Mouse (Mus musculus) midbrain, postnatal 0 days (tissue): Measurements from ENCODE around the gene Nop2. TPM values are rescaled to one million over a fixed set of nuclear protein-coding genes. Genes with fewer than 3 reads are reported as not detected.
A peak's percentile ranks its signal among the peaks of the same experiment; 100 is the strongest.

Experiments used
- ATAC-seq: fragments of 200-750 bp; cut with Nextera tagmentation; 2 replicates; pipeline ENCODE4 v1.8.0; 2017; ENCODE audit warnings: moderate number of reproducible peaks, mild to moderate bottlenecking, moderate TSS enrichment, moderate library complexity; ENCODE audit not compliant: low FRiP score
- DNase-seq: peaks from one replicate; pipeline ENCODE4 v3.0.0-alpha.2; 2015; ENCODE audit warnings: low spot score
- H3K27ac ChIP-seq: fragments of 300-500 bp; sonication (generic); 2 replicates; pipeline ENCODE4 v1.5.1; 2014; ENCODE audit warnings: low read depth, mild to moderate bottlenecking, low read length, mixed read lengths
- H3K27me3 ChIP-seq: fragments of 300-500 bp; sonication (generic); 2 replicates; pipeline ENCODE4 v1.6.1; 2014; ENCODE audit warnings: low read length, control low read depth, mixed read lengths; ENCODE audit not compliant: insufficient read depth
- H3K36me3 ChIP-seq: fragments of 300-500 bp; sonication (generic); 2 replicates; pipeline ENCODE4 v1.6.1; 2014; ENCODE audit warnings: low read length, control low read depth, mixed read lengths; ENCODE audit not compliant: insufficient read depth
- H3K4me1 ChIP-seq: fragments of 300-500 bp; sonication (generic); 2 replicates; pipeline ENCODE4 v1.6.1; 2014; ENCODE audit warnings: mild to moderate bottlenecking, control low read depth, antibody characterized with exemption, low read length, mixed read lengths; ENCODE audit not compliant: insufficient read depth
- H3K4me2 ChIP-seq: fragments of 300-500 bp; sonication (generic); 2 replicates; pipeline ENCODE4 v1.6.1; 2014; ENCODE audit warnings: low read depth, mild to moderate bottlenecking, low read length, mixed read lengths; ENCODE audit not compliant: poor library complexity, severe bottlenecking
- H3K4me3 ChIP-seq: fragments of 300-500 bp; sonication (generic); 2 replicates; pipeline ENCODE4 v1.5.1; 2014; ENCODE audit warnings: low read depth, mild to moderate bottlenecking, low read length, moderate library complexity
- H3K9ac ChIP-seq: fragments of 300-500 bp; sonication (generic); replicated peaks from 2 replicates; pipeline ENCODE4 v1.6.1; 2014; ENCODE audit warnings: mild to moderate bottlenecking, low read length, moderate library complexity, mixed read lengths; ENCODE audit not compliant: poor library complexity, severe bottlenecking
- H3K9me3 ChIP-seq: fragments of 300-500 bp; sonication (generic); 2 replicates; pipeline ENCODE4 v1.6.1; 2016; ENCODE audit warnings: low read length, control low read depth
- CTCF ChIP-seq: IDR thresholded peaks from 2 replicates; pipeline ENCODE4 v1.5.1; 2016; ENCODE audit warnings: antibody characterized with exemption, mild to moderate bottlenecking
- WGBS: fragments of 180-500 bp; shearing (Covaris S2); extraction: QIAGEN DNeasy Blood & Tissue Kit; methylation state at CpG from one replicate; pipeline ENCODE4 v1.1.7; 2014; 5-methylcytosine and 5-hydroxymethylcytosine counted together
- polyA plus RNA-seq: library from polyadenylated mRNA; unstranded; fragments of >200 nt; fragmentation: Nextera tagmentation; extraction: Ambion mirVana; gene quantifications from 2 replicates; pipeline ENCODE4 v1.2.1, GENCODE M21; 2015
- total RNA-seq: library from RNA; depleted of rRNA; stranded (reverse); fragments of >200 nt; gene quantifications from 2 replicates; pipeline ENCODE4 v1.2.3, GENCODE M21; 2014

The Nop2 gene
- total and polyA plus RNA-seq, 2 experiments from 2014 or later: 34.5 to 41.4 TPM

GRCm38 (mm10) chr6:125152212-125153017 lies 20.7 kb downstream of the Nop2 start:
- H3K36me3 ChIP-seq: peaks cover 36% of the 10 kb centered on the region
- no peak for DNase-seq
- no peak for TF ChIP-seq CTCF
- no peak overlapping the region for H3K4me2 ChIP-seq
- H3K27ac ChIP-seq: no peak overlapping the region
- H3K4me3 ChIP-seq: no peak overlapping the region
- H3K4me1 ChIP-seq: peaks cover 10% of the 10 kb centered on the region; the same call in 1 of the 2 replicates
- no peaks in the 10 kb centered on the region for H3K9me3 ChIP-seq
- no peak for ATAC-seq
- 89% methylated on average over 22 of the region's 22 CpGs for WGBS
- H3K9ac ChIP-seq: no peak overlapping the region
- no peaks in the 10 kb centered on the region for H3K27me3 ChIP-seq

- no peak for DNase-seq
- H3K27ac ChIP-seq: no peak overlapping the region
- H3K4me2 ChIP-seq: no peak overlapping the region
- peaks cover 7% of the 10 kb centered on the region; the same call in 1 of the 2 replicates for H3K4me1 ChIP-seq
- H3K4me3 ChIP-seq: no peak overlapping the region
- TF ChIP-seq CTCF: no peak
- ATAC-seq: no peak
- H3K36me3 ChIP-seq: peaks cover 39% of the 10 kb centered on the region
- H3K27me3 ChIP-seq: no peaks in the 10 kb centered on the region
- 82% methylated on average over 5 of the region's 5 CpGs for WGBS
- H3K9ac ChIP-seq: no peak overlapping the region
- no peaks in the 10 kb centered on the region for H3K9me3 ChIP-seq
These were observed 21.3 kb downstream of the Nop2 start for GRCm38 (mm10) chr6:125153018-125153389.

GRCm38 (mm10) chr6:125153682-125154081 lies 22.0 kb downstream of the Nop2 start:
- ATAC-seq (no peak), DNase-seq (no peak)
- WGBS: 93% methylated on average over 4 of the region's 4 CpGs
- TF ChIP-seq CTCF: no peak
- no peak overlapping the region for H3K9ac ChIP-seq
- no peak overlapping the region for H3K4me3 ChIP-seq
- H3K27ac ChIP-seq: no peak overlapping the region
- no peak overlapping the region for H3K4me2 ChIP-seq
- peaks cover under 1% of the 10 kb centered on the region; the same call in 1 of the 2 replicates for H3K4me1 ChIP-seq
- peaks cover 41% of the 10 kb centered on the region for H3K36me3 ChIP-seq
- no peaks in the 10 kb centered on the region for H3K27me3 ChIP-seq
- H3K9me3 ChIP-seq: no peaks in the 10 kb centered on the region

GRCm38 (mm10) chr6:125154550-125154949 lies 22.8 kb downstream of the Nop2 start:
- Histone ChIP-seq H3K4me2 (no peak overlapping the region), H3K9me3 (no peaks in the 10 kb centered on the region), H3K9ac (no peak overlapping the region), H3K27me3 (no peaks in the 10 kb centered on the region), H3K36me3 (peaks cover 49% of the 10 kb centered on the region), H3K4me3 (no peak overlapping the region), H3K27ac (no peak overlapping the region), H3K4me1 (no peaks in the 10 kb centered on the region)
- no peak for ATAC-seq
- peak; percentile 71 for TF ChIP-seq CTCF
- peak; percentile 54 for DNase-seq

- peaks cover 54% of the 10 kb centered on the region for H3K36me3 ChIP-seq
These were observed 23.6 kb downstream of the Nop2 start for GRCm38 (mm10) chr6:125155262-125155661.

GRCm38 (mm10) chr6:125156491-125156890 lies 24.8 kb downstream of the Nop2 start:
- Histone ChIP-seq H3K9me3 (no peaks in the 10 kb centered on the region), H3K36me3 (peaks cover 64% of the 10 kb centered on the region), H3K4me1 (no peaks in the 10 kb centered on the region), H3K9ac (no peak overlapping the region), H3K27ac (no peak overlapping the region), H3K4me2 (no peak overlapping the region), H3K27me3 (no peaks in the 10 kb centered on the region), H3K4me3 (no peak overlapping the region)
- 83% methylated on average over 3 of the region's 3 CpGs for WGBS
- no peak for DNase-seq
- ATAC-seq: no peak
- TF ChIP-seq CTCF: no peak

More at GRCm38 (mm10) chr6:125155262-125155661, 23.6 kb downstream of the Nop2 start:
- Histone ChIP-seq H3K27ac (no peak overlapping the region), H3K4me3 (no peak overlapping the region), H3K4me1 (no peaks in the 10 kb centered on the region), H3K4me2 (no peak overlapping the region), H3K9me3 (no peaks in the 10 kb centered on the region), H3K9ac (no peak overlapping the region), H3K27me3 (no peaks in the 10 kb centered on the region)
- no peak for ATAC-seq
- TF ChIP-seq CTCF: no peak
- 69% methylated on average over 8 of the region's 8 CpGs for WGBS
- no peak for DNase-seq
